Mouse (Mus musculus): ENCODE data around the gene Tef. TPM values are rescaled to one million over a fixed set of nuclear protein-coding genes. Genes with fewer than 3 reads are reported as not detected.

Gene Tef
- total RNA-seq, 2 experiments from 2014 or later = 64.1 to 135 TPM

- intact Hi-C loops (cut with DNase I) = no loop called here
- peak; percentile 34 for DNase-seq (ENCODE audit: low spot score)
These were observed 6.0 kb upstream of the Tef start for GRCm38 (mm10) chr15:81796228-81796627.

GRCm38 (mm10) chr15:81797861-81798260 lies 4.4 kb upstream of the Tef start:
- intact Hi-C loops (cut with DNase I) = no loop called here
- DNase-seq (ENCODE audit: low spot score) = no peak

GRCm38 (mm10) chr15:81798421-81798820 lies 3.8 kb upstream of the Tef start:
- intact Hi-C loops (cut with DNase I) = no loop called here
- DNase-seq (ENCODE audit: low spot score) = no peak

- intact Hi-C loops (cut with DNase I) = loop anchor here (10.0 kb wide), 1 partner anchor 56 kb away; the partner anchor contains the start of genes Rangap1 and Zc3h7b
- DNase-seq (ENCODE audit: low spot score) = no peak
These were observed 1.8 kb upstream of the Tef start for GRCm38 (mm10) chr15:81800391-81800790.

- no peak for DNase-seq (ENCODE audit: low spot score)
- intact Hi-C loops (cut with DNase I) = loop anchor here (10.0 kb wide), 1 partner anchor 58 kb away; the partner anchor contains the start of genes Rangap1 and Zc3h7b
These were observed 725 bp downstream of the Tef start for GRCm38 (mm10) chr15:81802941-81803351.

GRCm38 (mm10) chr15:81803425-81803951 lies 1.3 kb downstream of the Tef start:
- intact Hi-C loops (cut with DNase I) = loop anchor here (10.0 kb wide), 1 partner anchor 59 kb away; the partner anchor contains the start of genes Rangap1 and Zc3h7b

DNA sequence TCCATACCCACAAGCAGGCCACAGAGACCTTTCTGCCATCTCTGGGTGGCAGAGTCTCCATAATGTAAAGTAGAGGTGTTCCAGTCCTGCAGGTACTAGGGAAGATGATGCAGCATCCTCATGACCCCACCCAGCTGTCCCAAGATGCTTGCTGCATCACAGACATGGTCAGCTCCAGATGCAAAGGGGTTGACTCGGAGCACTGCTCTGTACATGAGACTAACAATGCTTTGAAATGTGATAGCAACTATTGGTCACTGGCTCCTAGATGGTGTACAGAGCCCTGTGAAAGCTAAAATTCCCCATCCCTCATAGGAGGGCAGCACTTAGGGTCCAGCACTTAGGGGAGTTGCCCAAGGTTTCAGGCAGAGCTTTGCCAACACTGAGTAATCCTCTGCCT lies 2.0 kb downstream of the Tef start:
- no peak for DNase-seq (ENCODE audit: low spot score)
- intact Hi-C loops (cut with DNase I) = loop anchor here (10.0 kb wide), 1 partner anchor 59 kb away; the partner anchor contains the start of genes Rangap1 and Zc3h7b

More at GRCm38 (mm10) chr15:81803425-81803951, 1.3 kb downstream of the Tef start:
- DNase-seq (ENCODE audit: low spot score) = no peak

- intact Hi-C loops (cut with DNase I) = loop anchor here (10.0 kb wide), 1 partner anchor 60 kb away; the partner anchor contains the start of genes Rangap1 and Zc3h7b
- DNase-seq (ENCODE audit: low spot score) = no peak
These were observed 2.7 kb downstream of the Tef start for GRCm38 (mm10) chr15:81804883-81805282.

GRCm38 (mm10) chr15:81805624-81806023 lies 3.4 kb downstream of the Tef start:
- no peak for DNase-seq (ENCODE audit: low spot score)
- intact Hi-C loops (cut with DNase I) = loop anchor here (10.0 kb wide), 1 partner anchor 61 kb away; the partner anchor contains the start of genes Rangap1 and Zc3h7b

- no peak for DNase-seq (ENCODE audit: low spot score)
- intact Hi-C loops (cut with DNase I) = loop anchor here (10.0 kb wide), 1 partner anchor 62 kb away; the partner anchor contains the start of genes Rangap1 and Zc3h7b
These were observed 4.6 kb downstream of the Tef start for GRCm38 (mm10) chr15:81806621-81807404.

- intact Hi-C loops (cut with DNase I) = loop anchor here (10.0 kb wide), 1 partner anchor 64 kb away; the partner anchor contains the start of genes Rangap1 and Zc3h7b
- DNase-seq (ENCODE audit: low spot score) = no peak
These were observed 6.6 kb downstream of the Tef start for GRCm38 (mm10) chr15:81808799-81809198.

DNA sequence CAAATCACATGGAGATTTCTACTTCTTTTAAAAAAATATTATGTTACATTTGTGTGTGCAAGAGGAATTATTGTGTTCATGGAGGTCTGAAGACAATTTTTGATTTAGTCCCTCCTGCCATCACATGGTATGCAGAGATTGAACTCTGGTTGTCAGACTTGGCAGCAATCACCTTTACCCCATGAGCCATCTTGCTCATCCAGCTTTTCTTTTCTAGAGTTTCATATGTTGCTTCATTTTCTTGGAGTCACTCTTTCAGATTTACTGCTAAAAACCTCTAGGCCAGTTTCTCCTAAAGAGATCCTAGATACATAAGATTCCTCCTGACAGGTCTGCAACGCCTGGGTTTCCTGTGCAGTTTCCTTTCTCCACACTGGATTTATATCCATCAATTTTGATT lies 7.3 kb downstream of the Tef start:
- intact Hi-C loops (cut with DNase I) = loop anchor here (10.0 kb wide), 1 partner anchor 65 kb away; the partner anchor contains the start of genes Rangap1 and Zc3h7b

GRCm38 (mm10) chr15:81810150-81810549 lies 7.9 kb downstream of the Tef start:
- intact Hi-C loops (cut with DNase I) = loop anchor here (5.0 kb wide), 1 partner anchor 47 kb away; the partner anchor contains the start of gene Tob2
- DNase-seq (ENCODE audit: low spot score) = peak; percentile 94

More for the DNA sequence above, 7.3 kb downstream of the Tef start:
- no peak for DNase-seq (ENCODE audit: low spot score)

- intact Hi-C loops (cut with DNase I) = loop anchor here (5.0 kb wide), 1 partner anchor 46 kb away; the partner anchor contains the start of gene Tob2
- DNase-seq (ENCODE audit: low spot score) = peak; percentile 98
These were observed 8.7 kb downstream of the Tef start for GRCm38 (mm10) chr15:81810671-81811598.

GRCm38 (mm10) chr15:81811599-81811996 lies 9.4 kb downstream of the Tef start:
- intact Hi-C loops (cut with DNase I) = loop anchor here (5.0 kb wide), 1 partner anchor 46 kb away; the partner anchor contains the start of gene Tob2
- DNase-seq (ENCODE audit: low spot score) = no peak

GRCm38 (mm10) chr15:81812287-81812686 lies 10.1 kb downstream of the Tef start:
- DNase-seq (ENCODE audit: low spot score) = no peak
- intact Hi-C loops (cut with DNase I) = loop anchor here (5.0 kb wide), 1 partner anchor 45 kb away; the partner anchor contains the start of gene Tob2

DNA sequence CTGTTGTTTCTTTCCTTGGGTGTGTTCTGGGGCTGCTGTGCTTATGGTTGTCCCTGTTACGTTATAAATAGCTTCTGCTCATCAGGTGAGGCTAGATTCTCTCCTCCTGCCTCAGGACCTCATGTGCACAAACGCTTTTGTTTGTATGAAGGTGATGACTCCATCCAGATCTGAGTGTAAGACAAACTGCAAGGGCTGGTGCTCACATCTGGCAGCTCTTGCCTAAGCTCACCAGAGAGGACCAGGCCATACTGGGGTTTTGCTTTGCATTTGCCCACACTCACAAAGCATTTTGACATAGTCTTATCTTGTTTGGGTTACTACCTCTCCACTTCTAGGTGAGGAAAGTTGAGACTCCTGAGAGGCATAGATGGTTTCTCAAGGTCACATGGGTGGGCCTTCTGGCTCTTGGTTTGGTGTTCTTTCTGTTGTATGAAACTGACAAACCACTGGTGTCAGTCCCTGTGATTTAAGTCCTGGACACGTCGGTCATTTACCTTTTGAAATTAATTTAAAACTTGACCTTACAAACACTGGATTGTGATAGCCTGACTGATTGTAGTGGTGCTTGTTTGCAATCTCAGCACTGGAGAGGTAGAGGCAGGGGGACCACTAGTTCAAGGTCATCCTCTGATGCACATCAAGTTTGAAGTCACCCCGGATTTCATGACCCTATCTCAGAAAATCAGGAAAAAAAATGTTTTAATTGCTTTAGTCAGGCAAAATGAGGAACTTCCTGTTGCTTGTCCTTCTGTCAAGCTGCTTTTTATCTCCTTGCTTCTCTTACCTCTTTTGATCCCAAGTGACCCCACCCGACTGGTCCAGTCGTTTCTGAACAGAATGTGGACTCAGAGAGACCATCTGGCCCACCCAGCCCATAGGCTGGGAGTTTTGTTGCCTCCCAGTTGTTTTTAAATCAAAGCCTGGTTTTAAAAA lies 10.7 kb downstream of the Tef start:
- intact Hi-C loops (cut with DNase I) = loop anchor here (5.0 kb wide), 1 partner anchor 44 kb away; the partner anchor contains the start of gene Tob2
- DNase-seq (ENCODE audit: low spot score) = no peak
